Comparison of ENCODE assay signal across 29 mouse cellular contexts in the genomic region with DNA sequence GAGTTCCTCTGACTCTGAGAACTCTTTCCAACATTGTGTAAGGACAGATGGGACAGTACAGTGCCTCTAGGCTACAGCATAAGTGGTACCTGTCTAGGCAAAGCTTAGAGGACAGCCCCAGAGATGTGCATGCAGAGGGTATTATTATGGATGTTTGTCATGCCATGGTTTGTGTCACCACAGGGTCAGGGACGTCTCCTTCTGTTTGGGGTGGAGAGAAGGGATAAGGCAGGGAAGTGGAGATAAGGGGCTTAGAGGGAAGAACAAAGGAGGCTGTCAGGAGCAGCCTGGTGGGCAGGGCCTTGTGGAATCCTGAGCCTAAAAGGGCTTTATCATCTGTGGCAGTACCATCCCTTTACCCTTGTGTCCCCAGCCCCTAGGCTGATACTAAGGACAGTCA. TPM values are rescaled to one million over a fixed set of nuclear protein-coding genes. Genes with fewer than 3 reads are reported as not detected.
DNase-seq lines count a peak whose midpoint lies in the region; ATAC-seq and TF ChIP-seq lines count a peak whose summit lies in the region.
"Had no signal": no experiment of that assay in that cellular context is flagged by ENCODE, and none has a peak within 500 bp of the region (broad histone marks: within the 10 kb centered on the region; RNA-seq: fewer than 3 reads in every experiment).

A gene (plus strand): TSS at position 301 of the 400 bp plus-strand sequence.

- H3K4me2 ChIP-seq in heart, embryonic 11.5 days: no peak within 1 kb of the TSS
- H3K4me2 ChIP-seq in midbrain, postnatal 0 days (ENCODE audit: low read depth, low read length, poor library complexity, severe bottlenecking): no peak within 1 kb of the TSS
- H3K4me2 ChIP-seq in midbrain, embryonic 13.5 days (replicated peaks): no peak within 1 kb of the TSS
- H3K4me2 ChIP-seq in forebrain, postnatal 0 days (ENCODE audit: low read depth): no peak within 1 kb of the TSS
- H3K4me2 ChIP-seq: embryonic facial prominence, embryonic 12.5 days; forebrain, embryonic 13.5 days; forebrain, embryonic 15.5 days had no signal

- no peaks in the 10 kb centered on the region for H3K9me3 ChIP-seq in heart, embryonic 11.5 days (replicated peaks; ENCODE audit: control insufficient read depth, low read length)
- no peaks in the 10 kb centered on the region for H3K9me3 ChIP-seq in midbrain, postnatal 0 days (ENCODE audit: low read length)
- H3K9me3 ChIP-seq in midbrain, embryonic 13.5 days: no peaks in the 10 kb centered on the region
- no peaks in the 10 kb centered on the region for H3K9me3 ChIP-seq in forebrain, postnatal 0 days (ENCODE audit: low read length)
- H3K9me3 ChIP-seq: embryonic facial prominence, embryonic 10.5 days; embryonic facial prominence, embryonic 12.5 days; forebrain, embryonic 13.5 days; forebrain, embryonic 15.5 days; G1E had no signal

- DNase-seq in heart, adult 11 months: peak; percentile 64
- DNase-seq in midbrain, postnatal 0 days (ENCODE audit: low spot score): no peak
- DNase-seq in R1 (ENCODE audit: low read depth, low spot score): peak; percentile 23
- peak; percentile 15 for DNase-seq in testis, postnatal 14 days (ENCODE audit: low spot score)
- DNase-seq in forebrain, postnatal 0 days: no peak
- DNase-seq: adrenal gland, adult 8-10 months; adrenal gland, postnatal 14 days; adrenal gland, postnatal 36 days; B cell, adult 2 months; cerebellum, adult 11-12 months; cerebellum, adult 2 months; cerebellum, adult 9-10 months; cerebellum, postnatal 10 days; cerebellum, postnatal 25 days had no signal

- no peaks in the 10 kb centered on the region for H3K36me3 ChIP-seq in heart, embryonic 11.5 days (ENCODE audit: control insufficient read depth, insufficient read depth, low read length)
- H3K36me3 ChIP-seq in midbrain, postnatal 0 days (ENCODE audit: insufficient read depth, low read length): no peaks in the 10 kb centered on the region
- H3K36me3 ChIP-seq in midbrain, embryonic 13.5 days: no peaks in the 10 kb centered on the region
- no peaks in the 10 kb centered on the region for H3K36me3 ChIP-seq in forebrain, postnatal 0 days (ENCODE audit: insufficient read depth)
- H3K36me3 ChIP-seq: embryonic facial prominence, embryonic 10.5 days; embryonic facial prominence, embryonic 12.5 days; forebrain, embryonic 15.5 days; G1E had no signal

- H3K4me1 ChIP-seq in heart, embryonic 11.5 days (ENCODE audit: control insufficient read depth, insufficient read depth, low read length): no peaks in the 10 kb centered on the region
- H3K4me1 ChIP-seq in midbrain, postnatal 0 days (ENCODE audit: insufficient read depth, low read length): no peaks in the 10 kb centered on the region
- no peaks in the 10 kb centered on the region for H3K4me1 ChIP-seq in midbrain, embryonic 13.5 days (replicated peaks)
- H3K4me1 ChIP-seq in forebrain, postnatal 0 days (ENCODE audit: insufficient read depth): no peaks in the 10 kb centered on the region
- H3K4me1 ChIP-seq: embryonic facial prominence, embryonic 10.5 days; embryonic facial prominence, embryonic 12.5 days; forebrain, embryonic 13.5 days; forebrain, embryonic 15.5 days had no signal

- no peak within 1 kb of the TSS for H3K9ac ChIP-seq in heart, embryonic 11.5 days (ENCODE audit: low read depth, low read length)
- H3K9ac ChIP-seq in midbrain, postnatal 0 days (replicated peaks; ENCODE audit: low read length, poor library complexity, severe bottlenecking): no peak within 1 kb of the TSS
- H3K9ac ChIP-seq in midbrain, embryonic 13.5 days (replicated peaks): no peak within 1 kb of the TSS
- no peak within 1 kb of the TSS for H3K9ac ChIP-seq in forebrain, postnatal 0 days
- H3K9ac ChIP-seq: embryonic facial prominence, embryonic 12.5 days; forebrain, embryonic 13.5 days; forebrain, embryonic 15.5 days had no signal

- 5% methylated on average over 1 of the region's 1 CpGs for WGBS in heart, embryonic 11.5 days (ENCODE audit: insufficient replicate concordance)
- WGBS in midbrain, postnatal 0 days: 0% methylated on average over 1 of the region's 1 CpGs
- 8% methylated on average over 1 of the region's 1 CpGs for WGBS in midbrain, embryonic 13.5 days
- 13% methylated on average over 1 of the region's 1 CpGs for WGBS in forebrain, postnatal 0 days

- no peaks in the 10 kb centered on the region for H3K27me3 ChIP-seq in heart, embryonic 11.5 days (ENCODE audit: control insufficient read depth, insufficient read depth, low read length)
- no peaks in the 10 kb centered on the region for H3K27me3 ChIP-seq in midbrain, postnatal 0 days (ENCODE audit: insufficient read depth, low read length)
- H3K27me3 ChIP-seq in midbrain, embryonic 13.5 days: no peaks in the 10 kb centered on the region
- H3K27me3 ChIP-seq in forebrain, postnatal 0 days (ENCODE audit: insufficient read depth, low read length): no peaks in the 10 kb centered on the region
- H3K27me3 ChIP-seq: CH12.LX; embryonic facial prominence, embryonic 12.5 days; forebrain, embryonic 13.5 days; forebrain, embryonic 15.5 days; Patski had no signal

- no peak for TF ChIP-seq CTCF in midbrain, postnatal 0 days (IDR thresholded peaks at IDR 0.05)
- no peak for TF ChIP-seq CTCF in forebrain, postnatal 0 days (IDR thresholded peaks at IDR 0.05; ENCODE audit: low read depth)

- H3K4me3 ChIP-seq in heart, embryonic 11.5 days (ENCODE audit: low read depth, low read length): no peak within 1 kb of the TSS
- no peak within 1 kb of the TSS for H3K4me3 ChIP-seq in midbrain, postnatal 0 days (ENCODE audit: low read depth, low read length)
- no peak within 1 kb of the TSS for H3K4me3 ChIP-seq in midbrain, embryonic 13.5 days (replicated peaks)
- no peak within 1 kb of the TSS for H3K4me3 ChIP-seq in forebrain, postnatal 0 days (ENCODE audit: low read depth, low read length)
- H3K4me3 ChIP-seq: embryonic facial prominence, embryonic 10.5 days; embryonic facial prominence, embryonic 12.5 days; forebrain, embryonic 13.5 days; forebrain, embryonic 15.5 days had no signal

- H3K27ac ChIP-seq in heart, embryonic 11.5 days (ENCODE audit: low read depth, low read length): no peak within 1 kb of the TSS
- H3K27ac ChIP-seq in midbrain, postnatal 0 days (ENCODE audit: low read depth, low read length): no peak within 1 kb of the TSS
- no peak within 1 kb of the TSS for H3K27ac ChIP-seq in midbrain, embryonic 13.5 days
- no peak within 1 kb of the TSS for H3K27ac ChIP-seq in forebrain, postnatal 0 days (ENCODE audit: low read depth, low read length)
- H3K27ac ChIP-seq: embryonic facial prominence, embryonic 10.5 days; embryonic facial prominence, embryonic 12.5 days; forebrain, embryonic 13.5 days; forebrain, embryonic 15.5 days had no signal

- ATAC-seq in heart, embryonic 11.5 days (replicated peaks; ENCODE audit: insufficient number of reproducible peaks, low FRiP score, low TSS enrichment): no peak
- 0 out of 2 replicates have a peak, but pooled peaks have one; percentile 13 for ATAC-seq in midbrain, postnatal 0 days (ENCODE audit: low FRiP score)
- ATAC-seq in midbrain, embryonic 13.5 days: no peak
- no peak for ATAC-seq in forebrain, postnatal 0 days
- ATAC-seq: activated CD4-positive, CD25-positive, alpha-beta regulatory T cell, adult 4 months; CD4-positive, CD25-positive, alpha-beta regulatory T cell, adult 4 months; forebrain, embryonic 13.5 days; forebrain, embryonic 15.5 days; Patski had no signal

RNA-seq across cellular contexts. Expression of the gene that starts here (rescaled TPM):
- polyA plus RNA-seq in heart, embryonic 11.5 days (2014; fragmentation: Nextera tagmentation; extraction: Ambion mirVana): not detected in 2 replicates
- total RNA-seq in midbrain, postnatal 0 days (2014; rRNA removed): not detected in 2 replicates
- not detected in 2 replicates for polyA plus RNA-seq in midbrain, postnatal 0 days (2015; fragmentation: Nextera tagmentation; extraction: Ambion mirVana)
- polyA plus RNA-seq in midbrain, embryonic 13.5 days (2015; fragmentation: Nextera tagmentation; extraction: Ambion mirVana): not detected in 2 replicates
- total RNA-seq in forebrain, postnatal 0 days (2014; rRNA removed): not detected in 2 replicates
- not detected in 2 replicates for polyA plus RNA-seq in forebrain, postnatal 0 days (2015; fragmentation: Nextera tagmentation; extraction: Ambion mirVana)
- total RNA-seq: adrenal gland, adult 18-20 months; adrenal gland, adult 8-10 months; adrenal gland, postnatal 14 days; adrenal gland, postnatal 36 days; CH12.LX; G1E had no signal
- polyA plus RNA-seq: activated CD4-positive, CD25-positive, alpha-beta regulatory T cell, adult 4 months; CD4-positive, CD25-positive, alpha-beta regulatory T cell, adult 4 months; cerebellum, adult 2 months; cortical plate, adult 2 months; embryonic facial prominence, embryonic 10.5 days; embryonic facial prominence, embryonic 12.5 days; embryonic facial prominence, embryonic 14.5 days; forebrain, embryonic 11.5 days; forebrain, embryonic 13.5 days; forebrain, embryonic 15.5 days; G1E; Patski had no signal

Comparison
In these comparisons a context has a peak if more than half of its experiments do, and no peak if none do; other contexts are left out.
1. Peak in ATAC-seq in midbrain, postnatal 0 days; RNA of the gene not detected or under 1 TPM.
2. DNase-seq: peak in heart, adult 11 months (single experiment), R1 (single experiment) and testis, postnatal 14 days (single experiment); none in midbrain, postnatal 0 days (single experiment) and forebrain, postnatal 0 days (single experiment).